Mouse (Mus musculus) liver, adult 2 months (tissue): ENCODE data around the gene Slc4a3.

Source experiments
- CTCF ChIP-seq: fragments of 200-500 bp; IDR thresholded peaks from 2 replicates; pipeline ENCODE4 v1.5.1; 2011; ENCODE audit warnings: low read depth, low read length, control low read depth
- POLR2A ChIP-seq: fragments of 200-500 bp; IDR thresholded peaks from 2 replicates; pipeline ENCODE4 v1.6.1; 2011; ENCODE audit warnings: low read length, control low read depth; ENCODE audit not compliant: insufficient read depth; ENCODE audit errors: extremely low read depth

- no peak for TF ChIP-seq POLR2A
- no peak for TF ChIP-seq CTCF
Observed at GRCm38 (mm10) chr1:75548871-75549270, 2.8 kb downstream of the Slc4a3 start.
